ENCODE assay signal across 11 mouse cellular contexts in the genomic region with DNA sequence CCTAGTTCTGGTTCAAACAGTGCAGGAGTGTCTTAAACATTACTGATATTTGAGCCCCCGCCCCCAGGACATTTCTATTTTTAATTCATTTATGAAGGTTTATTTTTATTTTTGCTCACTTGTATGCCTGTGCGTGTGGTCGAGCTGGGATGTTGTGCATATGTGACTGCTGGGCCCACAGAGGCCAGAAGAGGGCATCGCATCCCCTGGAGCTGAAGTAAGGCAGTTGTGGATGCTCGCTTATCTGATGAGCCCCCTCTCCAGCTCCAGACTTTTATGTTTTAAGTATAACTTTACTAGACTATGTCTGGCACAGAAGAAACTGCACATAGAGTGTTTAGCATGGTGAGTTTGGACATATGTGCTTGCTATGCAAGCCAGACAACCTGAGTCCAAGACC. TPM values are rescaled to one million over a fixed set of nuclear protein-coding genes. Genes with fewer than 3 reads are reported as not detected.
DNase-seq lines count a peak whose midpoint lies in the region; ATAC-seq and TF ChIP-seq lines count a peak whose summit lies in the region.
"Had no signal": no experiment of that assay in that cellular context is flagged by ENCODE, and none has a peak within 500 bp of the region (broad histone marks: within the 10 kb centered on the region; RNA-seq: fewer than 3 reads in every experiment).

No protein-coding gene starts in this region.

- no peak for DNase-seq in hindbrain, postnatal 0 days (ENCODE audit: low spot score)
- peak; percentile 33 for DNase-seq in thymus, postnatal 0 days (ENCODE audit: low spot score)
- no peak for DNase-seq in thymus, postnatal 10 days (ENCODE audit: low spot score in 2 of 2)
- DNase-seq in induced T-regulatory cell, adult 2 months (ENCODE audit: low read depth), result peak; percentile 18
- no peak for DNase-seq in right cerebral cortex, postnatal 36 days (ENCODE audit: low spot score in 2 of 2)
- DNase-seq: cerebellum, postnatal 36 days had no signal

- H3K4me1 ChIP-seq in hindbrain, postnatal 0 days (ENCODE audit: insufficient read depth, low read length), result no peaks in the 10 kb centered on the region
- H3K4me1 ChIP-seq in hindbrain, embryonic 12.5 days, result no peaks in the 10 kb centered on the region
- H3K4me1 ChIP-seq in forebrain, embryonic 13.5 days, result no peaks in the 10 kb centered on the region
- H3K4me1 ChIP-seq: heart, embryonic 13.5 days; hindbrain, embryonic 13.5 days; limb, embryonic 15.5 days had no signal

- H3K36me3 ChIP-seq in hindbrain, postnatal 0 days (ENCODE audit: insufficient read depth, low read length), result no peaks in the 10 kb centered on the region
- peaks cover 20% of the 10 kb centered on the region for H3K36me3 ChIP-seq in hindbrain, embryonic 12.5 days
- H3K36me3 ChIP-seq in forebrain, embryonic 13.5 days (ENCODE audit: poor library complexity, severe bottlenecking), result peaks cover 14% of the 10 kb centered on the region

- no peaks in the 10 kb centered on the region for H3K27me3 ChIP-seq in hindbrain, postnatal 0 days (ENCODE audit: insufficient read depth, low read length)
- H3K27me3 ChIP-seq in hindbrain, embryonic 12.5 days, result no peaks in the 10 kb centered on the region
- no peaks in the 10 kb centered on the region for H3K27me3 ChIP-seq in forebrain, embryonic 13.5 days
- H3K27me3 ChIP-seq: heart, embryonic 13.5 days; hindbrain, embryonic 13.5 days; limb, embryonic 15.5 days had no signal

- no peak overlapping the region for H3K4me3 ChIP-seq in hindbrain, postnatal 0 days (ENCODE audit: low read length)
- H3K4me3 ChIP-seq in hindbrain, embryonic 12.5 days, result no peak overlapping the region
- H3K4me3 ChIP-seq in forebrain, embryonic 13.5 days, result no peak overlapping the region
- H3K4me3 ChIP-seq: heart, embryonic 13.5 days; hindbrain, embryonic 13.5 days; limb, embryonic 15.5 days had no signal

- no peak overlapping the region for H3K9ac ChIP-seq in hindbrain, postnatal 0 days (replicated peaks; ENCODE audit: low read length)
- no peak overlapping the region for H3K9ac ChIP-seq in hindbrain, embryonic 12.5 days
- H3K9ac ChIP-seq in forebrain, embryonic 13.5 days, result no peak overlapping the region
- H3K9ac ChIP-seq: heart, embryonic 13.5 days; hindbrain, embryonic 13.5 days; limb, embryonic 15.5 days had no signal

- TF ChIP-seq CTCF in hindbrain, postnatal 0 days (IDR thresholded peaks at IDR 0.05; ENCODE audit: low read depth), result peak; percentile 36; the same call in 1 of the 2 replicates

- no peak for ATAC-seq in hindbrain, postnatal 0 days
- ATAC-seq in hindbrain, embryonic 12.5 days (ENCODE audit: low FRiP score), result no peak
- ATAC-seq in forebrain, embryonic 13.5 days, result no peak

- WGBS in hindbrain, postnatal 0 days, result 88% methylated on average over 5 of the region's 5 CpGs
- 86% methylated on average over 5 of the region's 5 CpGs for WGBS in hindbrain, embryonic 12.5 days
- WGBS in forebrain, embryonic 13.5 days, result 92% methylated on average over 5 of the region's 5 CpGs

- H3K4me2 ChIP-seq in hindbrain, postnatal 0 days (ENCODE audit: low read depth, low read length), result no peak overlapping the region
- H3K4me2 ChIP-seq in hindbrain, embryonic 12.5 days (replicated peaks), result no peak overlapping the region
- no peak overlapping the region for H3K4me2 ChIP-seq in forebrain, embryonic 13.5 days
- H3K4me2 ChIP-seq: heart, embryonic 13.5 days; hindbrain, embryonic 13.5 days; limb, embryonic 15.5 days had no signal

- no peaks in the 10 kb centered on the region for H3K9me3 ChIP-seq in hindbrain, postnatal 0 days (ENCODE audit: low read length)
- no peaks in the 10 kb centered on the region for H3K9me3 ChIP-seq in hindbrain, embryonic 12.5 days (replicated peaks)
- H3K9me3 ChIP-seq in forebrain, embryonic 13.5 days (replicated peaks), result no peaks in the 10 kb centered on the region
- H3K9me3 ChIP-seq: heart, embryonic 13.5 days; hindbrain, embryonic 13.5 days; limb, embryonic 15.5 days had no signal

- no peak overlapping the region for H3K27ac ChIP-seq in hindbrain, postnatal 0 days
- no peak overlapping the region for H3K27ac ChIP-seq in hindbrain, embryonic 12.5 days
- H3K27ac ChIP-seq in forebrain, embryonic 13.5 days, result no peak overlapping the region
- H3K27ac ChIP-seq: heart, embryonic 13.5 days; hindbrain, embryonic 13.5 days; limb, embryonic 15.5 days had no signal

RNA-seq across cellular contexts. Expression of gene Ppp2r3c, which starts 11.1 kb away (rescaled TPM):
- 7.7 and 10.2 TPM in 2 replicates for total RNA-seq in hindbrain, postnatal 0 days (2014; rRNA removed)
- polyA plus RNA-seq in hindbrain, postnatal 0 days (2015; fragmentation: Nextera tagmentation; extraction: Ambion mirVana), result 18.4 and 19.6 TPM in 2 replicates
- polyA plus RNA-seq in hindbrain, embryonic 12.5 days (2016; fragmentation: Nextera tagmentation; extraction: Ambion mirVana), result 26.2 and 29.5 TPM in 2 replicates
- 18.2 and 18.9 TPM in 2 replicates for polyA plus RNA-seq in thymus, postnatal 0 days (2015; fragmentation: Nextera tagmentation; extraction: Ambion mirVana)
- 27.1 and 28.1 TPM in 2 replicates for polyA plus RNA-seq in forebrain, embryonic 13.5 days (2015; fragmentation: Nextera tagmentation; extraction: Ambion mirVana)

RNA-seq across cellular contexts. Expression of gene 1110008L16Rik, which starts 14.5 kb away (rescaled TPM):
- 9.8 and 10.4 TPM in 2 replicates for total RNA-seq in hindbrain, postnatal 0 days (2014; rRNA removed)
- 7.6 and 7.8 TPM in 2 replicates for polyA plus RNA-seq in hindbrain, postnatal 0 days (2015; fragmentation: Nextera tagmentation; extraction: Ambion mirVana)
- 12.0 and 13.3 TPM in 2 replicates for polyA plus RNA-seq in hindbrain, embryonic 12.5 days (2016; fragmentation: Nextera tagmentation; extraction: Ambion mirVana)
- polyA plus RNA-seq in thymus, postnatal 0 days (2015; fragmentation: Nextera tagmentation; extraction: Ambion mirVana), result 16.0 and 16.2 TPM in 2 replicates
- polyA plus RNA-seq in forebrain, embryonic 13.5 days (2015; fragmentation: Nextera tagmentation; extraction: Ambion mirVana), result 8.9 and 12.3 TPM in 2 replicates

Comparison
In these comparisons a context has a peak if more than half of its experiments do, and no peak if none do; other contexts are left out.
1. DNase-seq: peak in thymus, postnatal 0 days (single experiment) and induced T-regulatory cell, adult 2 months (single experiment); none in hindbrain, postnatal 0 days (single experiment), thymus, postnatal 10 days (0 of 2) and right cerebral cortex, postnatal 36 days (0 of 2).